Mouse (Mus musculus) bone marrow macrophage, adult 2 months (primary cell): ENCODE data around the gene Greb1.

Experiments
- CTCF ChIP-seq: IDR thresholded peaks from 2 replicates; pipeline ENCODE4 v1.5.1; 2012; ENCODE audit warnings: low read depth, mild to moderate bottlenecking, low read length, moderate library complexity
- POLR2A ChIP-seq: IDR thresholded peaks from 2 replicates; pipeline ENCODE4 v1.6.1; 2012; ENCODE audit warnings: mild to moderate bottlenecking, low read depth, low read length, borderline replicate concordance

GRCm38 (mm10) chr12:16798894-16799293 is 1.8 kb downstream of the Greb1 start:
- TF ChIP-seq POLR2A (no peak), CTCF (no peak)
